Mouse (Mus musculus): ENCODE measurements around the gene Napsa. TPM values are rescaled to one million over a fixed set of nuclear protein-coding genes. Genes with fewer than 3 reads are reported as not detected.

The Napsa gene
- total RNA-seq, 2 experiments from 2014 or later, result 0.25 TPM; not detected in 1

- DNase-seq, result no peak
Observed at GRCm38 (mm10) chr7:44571811-44572210, 369 bp upstream of the Napsa start.

- no peak for DNase-seq
Observed at GRCm38 (mm10) chr7:44572956-44573484, 840 bp downstream of the Napsa start.

GRCm38 (mm10) chr7:44576333-44576844, 4.2 kb downstream of the Napsa start:
- DNase-seq, result no peak

DNA sequence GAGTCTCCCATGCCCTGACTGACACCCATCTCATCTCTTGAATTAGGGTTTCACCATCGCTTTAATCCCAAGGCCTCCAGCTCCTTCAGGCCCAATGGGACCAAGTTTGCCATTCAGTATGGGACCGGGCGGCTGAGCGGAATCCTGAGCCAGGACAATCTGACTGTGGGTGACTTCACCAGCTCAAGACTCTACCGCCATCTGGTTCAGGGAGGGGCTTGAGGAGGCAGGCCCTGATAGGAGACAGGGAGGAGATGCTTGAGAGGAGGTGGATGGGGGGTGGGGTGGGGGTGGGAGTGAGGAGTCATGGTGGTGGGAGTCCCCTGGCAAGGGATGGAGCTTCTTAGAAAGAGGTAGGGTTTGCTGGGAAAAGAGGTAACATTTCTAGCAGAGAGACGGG, 9.5 kb downstream of the Napsa start:
- no peak for DNase-seq

DNA sequence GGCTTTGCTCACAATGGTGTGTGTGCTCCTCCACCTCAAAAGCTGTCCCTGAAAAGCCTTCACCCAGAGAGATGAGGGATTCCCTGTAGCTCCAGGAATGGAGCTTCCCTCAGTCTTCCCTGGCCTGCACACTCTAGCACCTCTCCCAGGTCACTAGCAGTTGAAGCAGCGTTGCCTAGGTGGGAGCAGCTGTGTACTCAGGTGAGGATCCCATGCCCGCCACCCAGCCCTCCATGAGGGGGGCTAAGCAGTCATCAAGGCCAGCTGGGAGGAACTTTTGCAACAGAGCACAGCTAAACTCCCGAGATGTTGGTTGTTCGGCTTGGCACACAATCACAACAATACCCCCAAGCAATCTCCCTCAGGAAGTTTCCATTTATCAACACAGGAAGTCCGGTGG, 10.5 kb downstream of the Napsa start:
- DNase-seq, result no peak

- DNase-seq, result no peak
Observed at GRCm38 (mm10) chr7:44583146-44583545, 11.0 kb downstream of the Napsa start.

- no peak for DNase-seq
Observed at GRCm38 (mm10) chr7:44584265-44584804, 12.2 kb downstream of the Napsa start.

GRCm38 (mm10) chr7:44584921-44585320, 12.7 kb downstream of the Napsa start:
- no peak for DNase-seq

DNA sequence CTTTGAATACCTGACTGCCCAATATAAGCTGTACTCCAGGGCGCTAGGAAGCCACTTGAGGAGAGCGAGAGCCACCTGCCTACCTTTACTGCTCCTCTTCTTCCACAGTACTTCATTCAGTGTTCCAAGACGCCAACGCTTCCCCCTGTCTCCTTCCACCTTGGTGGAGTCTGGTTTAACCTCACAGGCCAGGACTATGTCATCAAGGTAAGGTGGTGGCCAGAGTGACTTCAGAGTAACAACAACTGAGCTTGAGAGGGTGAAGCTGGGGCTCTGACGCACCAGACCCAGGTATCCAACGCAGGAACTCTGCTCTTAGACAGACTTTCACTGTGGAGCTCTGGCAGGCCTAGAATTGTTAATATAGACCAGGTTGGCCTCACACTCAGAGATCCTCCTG, 13.4 kb downstream of the Napsa start:
- DNase-seq, result no peak

DNA sequence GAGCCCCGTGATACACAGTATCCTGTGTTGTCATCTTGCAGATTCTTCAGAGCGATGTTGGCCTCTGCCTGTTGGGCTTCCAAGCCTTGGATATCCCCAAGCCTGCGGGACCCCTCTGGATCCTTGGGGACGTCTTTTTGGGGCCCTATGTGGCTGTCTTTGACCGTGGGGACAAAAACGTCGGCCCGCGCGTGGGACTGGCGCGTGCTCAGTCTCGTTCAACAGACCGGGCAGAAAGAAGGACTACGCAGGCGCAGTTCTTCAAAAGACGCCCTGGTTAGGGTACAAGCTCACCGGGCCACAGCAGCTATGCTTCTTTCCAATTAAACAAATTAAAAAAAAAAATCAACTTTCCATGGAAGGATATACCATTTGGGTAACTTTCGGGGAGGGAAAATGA, 14.3 kb downstream of the Napsa start:
- peak; percentile 73 to 78 for DNase-seq

DNA sequence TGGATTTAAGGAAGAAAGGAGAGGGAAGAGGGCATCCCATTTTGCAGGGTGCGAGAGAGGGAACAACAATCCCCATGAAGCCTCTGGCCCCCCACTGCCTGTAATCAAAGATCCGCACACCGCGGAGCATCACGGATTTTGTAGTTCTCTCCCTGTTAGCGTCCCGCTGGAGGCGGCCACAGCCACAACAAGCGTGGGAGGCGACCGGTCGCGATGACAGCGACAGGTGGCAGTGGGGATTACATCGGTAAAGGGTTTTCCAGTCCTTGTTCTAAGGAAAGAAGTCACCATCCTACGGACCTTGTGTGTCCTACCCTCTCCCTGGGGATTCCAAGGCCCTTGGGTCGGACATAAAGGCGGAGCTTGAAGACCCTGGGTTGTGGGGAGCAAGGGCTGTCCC, 14.8 kb downstream of the Napsa start:
- peak; percentile 83 to 86 for DNase-seq

DNA sequence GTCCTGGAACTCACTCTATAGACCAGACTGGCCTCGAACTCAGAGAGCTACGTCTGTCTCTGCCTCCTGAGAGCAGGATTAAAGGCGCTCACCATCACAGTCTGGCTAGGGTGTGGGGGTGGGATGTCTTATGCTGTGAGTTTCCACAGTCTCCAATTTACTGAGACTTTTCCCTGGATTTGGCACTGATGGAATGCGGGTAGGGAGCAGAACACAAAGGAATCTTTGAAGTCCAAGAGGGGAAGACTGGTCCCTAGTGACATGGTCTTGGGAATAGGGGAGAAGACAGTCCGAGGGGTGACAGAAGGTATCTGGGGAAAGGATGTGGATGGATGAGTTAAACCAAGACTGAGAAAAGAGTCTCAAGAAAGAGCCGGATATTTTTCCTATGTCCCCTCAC, 15.5 kb downstream of the Napsa start:
- DNase-seq, result no peak

DNA sequence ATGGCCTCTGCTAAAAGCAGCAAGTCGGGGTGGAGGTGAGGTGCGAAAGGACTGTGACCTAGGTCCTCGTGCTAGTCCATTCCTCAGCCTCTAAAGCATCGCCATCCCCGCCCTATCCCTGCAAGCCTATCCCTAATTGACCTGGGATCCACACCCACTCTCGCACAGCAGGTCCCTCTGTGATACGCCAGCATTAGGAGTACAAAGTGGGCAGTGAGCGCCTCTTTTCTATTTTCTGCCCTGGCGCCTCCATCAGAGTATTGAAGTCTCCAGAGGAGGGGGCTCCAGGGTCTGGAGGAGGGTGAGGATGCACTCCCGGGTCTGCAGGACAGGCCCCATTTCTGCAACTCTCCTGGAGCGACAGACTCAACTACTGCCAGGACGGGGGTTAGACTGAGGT, 16.2 kb downstream of the Napsa start:
- DNase-seq, result no peak

DNA sequence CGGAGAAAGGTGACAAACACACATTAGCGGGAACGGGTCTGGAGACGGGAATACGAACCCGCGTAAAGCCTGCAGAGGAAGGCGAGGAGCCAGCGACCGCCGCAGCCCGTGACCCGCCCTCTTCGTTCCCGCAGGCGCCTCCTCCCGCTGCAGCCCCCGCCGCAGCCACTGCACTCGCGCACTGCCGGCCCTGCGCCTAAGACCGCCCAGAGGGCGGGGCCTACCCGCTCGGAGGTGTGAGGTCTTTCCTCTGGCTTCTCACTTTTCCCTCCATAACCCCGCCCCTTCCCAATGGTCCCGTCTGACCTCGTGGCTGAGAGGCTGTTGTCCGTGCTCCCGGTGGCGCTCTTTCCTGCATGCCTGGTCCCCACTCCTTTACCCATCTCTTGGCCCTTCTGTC, 17.0 kb downstream of the Napsa start:
- peak; percentile 76 to 84 for DNase-seq

DNA sequence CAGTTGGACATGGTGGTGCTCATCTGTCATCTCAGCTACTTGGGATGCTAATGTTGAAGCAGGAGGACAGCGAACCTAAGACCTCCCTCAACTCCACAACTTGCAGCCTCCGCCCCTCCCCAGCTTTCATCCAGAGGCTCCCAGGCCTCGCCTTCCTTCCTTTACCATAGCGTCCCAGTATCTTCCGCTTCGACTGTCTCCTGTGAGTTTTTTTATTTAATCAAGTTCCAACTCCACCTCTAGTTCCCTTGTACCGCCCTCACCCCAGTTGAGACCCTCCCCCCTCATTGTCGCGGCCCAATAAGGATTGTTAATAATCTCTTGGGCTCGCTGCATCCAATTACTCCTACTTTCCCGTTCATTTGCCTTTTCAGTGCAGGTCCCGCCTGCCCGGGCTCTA, 17.8 kb downstream of the Napsa start:
- no peak for DNase-seq

DNA sequence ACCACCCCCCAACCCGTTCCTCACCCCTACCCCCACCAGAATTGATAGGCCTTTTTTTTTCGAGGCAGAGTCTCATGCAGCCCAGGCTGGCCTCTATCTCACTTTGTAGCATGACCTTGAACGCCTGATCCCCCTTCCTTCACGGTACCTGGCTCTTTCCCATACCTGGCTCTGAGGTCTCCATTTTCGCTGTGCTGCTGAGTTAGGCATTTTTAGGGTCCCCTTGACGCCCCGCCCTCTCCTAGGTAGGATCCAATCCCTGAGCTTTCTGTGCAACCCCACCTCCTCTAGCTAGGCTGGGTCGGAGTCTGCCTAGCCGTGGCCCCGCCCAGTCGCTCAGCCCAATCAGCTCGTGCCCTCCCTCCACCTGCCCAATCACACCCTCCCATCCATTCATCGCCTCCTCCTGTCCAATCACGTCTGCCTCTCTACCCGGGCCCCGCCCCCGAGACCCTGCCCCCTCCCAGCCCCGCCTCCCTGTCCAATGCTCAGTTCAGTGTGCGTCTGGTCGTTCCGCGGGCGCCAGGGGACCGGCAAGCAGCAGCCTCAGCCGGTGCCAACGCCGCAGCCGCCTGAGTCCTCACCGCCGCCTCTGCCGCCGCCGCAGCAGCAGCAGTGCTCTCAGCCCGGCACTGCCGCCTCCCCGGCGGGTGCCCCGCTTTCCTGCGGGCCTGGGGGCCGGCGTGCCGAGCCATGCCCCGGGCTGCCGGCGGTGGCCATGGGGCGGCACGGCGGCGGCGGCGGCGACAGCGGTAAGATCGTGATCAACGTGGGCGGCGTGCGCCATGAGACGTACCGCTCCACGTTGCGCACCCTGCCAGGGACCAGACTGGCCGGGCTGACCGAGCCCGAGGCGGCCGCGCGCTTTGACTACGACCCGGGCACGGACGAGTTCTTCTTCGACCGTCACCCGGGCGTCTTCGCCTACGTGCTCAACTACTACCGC, 18.5 kb downstream of the Napsa start, which contains the start of gene Kcnc3:
Kcnc3 (plus strand) TSS at position 263 of the 946 bp plus-strand sequence.
- peak; percentile 92 to 95 for DNase-seq

DNA sequence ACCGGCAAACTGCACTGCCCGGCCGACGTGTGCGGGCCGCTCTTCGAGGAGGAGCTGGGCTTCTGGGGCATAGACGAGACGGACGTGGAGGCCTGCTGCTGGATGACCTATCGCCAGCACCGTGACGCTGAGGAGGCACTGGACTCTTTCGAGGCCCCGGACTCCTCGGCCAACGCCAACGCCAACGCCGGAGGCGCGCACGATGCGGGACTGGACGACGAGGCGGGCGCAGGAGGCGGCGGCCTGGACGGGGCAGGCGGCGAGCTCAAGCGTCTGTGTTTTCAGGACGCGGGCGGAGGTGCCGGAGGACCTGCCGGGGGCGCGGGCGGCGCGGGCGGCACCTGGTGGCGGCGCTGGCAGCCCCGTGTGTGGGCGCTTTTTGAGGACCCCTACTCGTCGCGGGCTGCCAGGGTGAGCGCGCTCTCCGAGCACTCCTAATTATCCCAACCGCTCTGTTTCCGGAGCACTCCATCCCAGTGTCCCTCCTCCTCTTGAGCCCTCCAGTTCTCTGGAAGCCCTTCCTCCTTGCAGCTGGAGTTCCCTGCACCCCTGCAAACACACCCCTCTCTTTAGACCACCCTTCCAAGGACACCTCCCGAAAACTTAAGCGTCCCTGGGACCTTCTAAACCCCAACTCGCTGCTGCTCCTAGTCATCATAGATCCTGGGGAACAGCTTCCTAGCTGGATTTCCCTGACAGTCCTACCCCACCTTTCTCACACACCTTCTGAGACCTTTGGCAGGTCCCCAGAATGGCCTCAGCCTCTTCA, 19.4 kb downstream of the Napsa start:
- no peak for DNase-seq

DNA sequence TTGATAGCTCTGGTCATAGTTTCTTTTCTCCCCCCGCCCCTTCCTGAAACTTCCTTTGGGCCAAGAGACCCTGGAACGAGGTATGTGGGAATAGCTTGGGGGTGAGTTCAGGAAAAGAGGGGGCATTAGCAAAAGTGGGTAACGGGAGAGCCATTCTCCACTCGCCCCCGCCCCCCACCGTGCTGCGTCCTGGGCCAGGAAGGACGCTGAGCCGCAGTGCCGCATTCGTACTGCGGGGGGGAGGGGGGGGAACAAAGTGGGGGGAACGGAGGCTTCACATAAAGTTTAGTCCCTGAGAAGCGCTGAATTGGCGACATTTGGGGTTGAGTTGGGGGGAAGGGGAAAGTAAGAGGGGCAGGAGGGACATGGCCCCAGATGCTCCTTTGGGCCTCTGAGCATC, 20.9 kb downstream of the Napsa start:
- no peak for DNase-seq

GRCm38 (mm10) chr7:44593775-44594174, 21.6 kb downstream of the Napsa start:
- DNase-seq, result peak; percentile 89

DNA sequence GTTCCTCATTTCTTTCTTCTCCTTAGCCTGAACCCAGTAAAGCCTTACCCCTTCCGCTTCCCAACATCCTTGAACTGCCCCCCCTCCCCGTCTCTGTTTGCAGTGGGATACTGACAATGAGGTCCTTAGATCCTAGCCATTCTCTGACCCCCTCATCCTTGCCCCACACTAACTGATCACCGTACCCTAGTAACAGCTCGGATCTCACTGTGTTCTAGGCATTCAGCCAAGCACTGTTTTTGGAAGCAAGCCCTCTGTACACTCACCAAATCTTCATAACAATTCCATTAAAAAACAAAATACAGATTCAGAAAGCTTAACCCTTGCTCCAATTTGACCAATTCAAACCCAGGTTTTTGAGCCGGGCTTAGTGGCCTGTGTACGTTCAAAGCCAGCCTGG, 22.1 kb downstream of the Napsa start:
- DNase-seq, result peak; percentile 57 to 72

DNA sequence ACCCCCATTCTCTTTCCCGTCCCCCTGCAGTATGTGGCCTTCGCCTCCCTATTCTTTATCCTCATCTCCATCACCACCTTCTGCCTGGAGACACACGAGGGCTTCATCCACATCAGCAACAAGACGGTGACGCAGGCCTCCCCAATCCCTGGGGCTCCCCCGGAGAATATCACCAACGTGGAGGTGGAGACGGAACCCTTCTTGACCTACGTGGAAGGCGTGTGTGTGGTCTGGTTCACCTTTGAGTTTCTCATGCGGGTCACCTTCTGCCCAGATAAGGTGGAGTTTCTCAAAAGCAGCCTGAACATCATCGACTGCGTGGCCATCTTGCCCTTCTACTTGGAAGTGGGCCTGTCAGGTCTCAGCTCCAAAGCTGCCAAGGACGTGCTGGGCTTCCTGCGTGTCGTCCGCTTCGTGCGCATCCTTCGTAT, 23.0 kb downstream of the Napsa start:
- no peak for DNase-seq

GRCm38 (mm10) chr7:44596051-44596450, 23.9 kb downstream of the Napsa start:
- no peak for DNase-seq

All from layer of hippocampus, postnatal 36 days (tissue).